ENCODE assay signal across 8 mouse cellular contexts in the genomic region with DNA sequence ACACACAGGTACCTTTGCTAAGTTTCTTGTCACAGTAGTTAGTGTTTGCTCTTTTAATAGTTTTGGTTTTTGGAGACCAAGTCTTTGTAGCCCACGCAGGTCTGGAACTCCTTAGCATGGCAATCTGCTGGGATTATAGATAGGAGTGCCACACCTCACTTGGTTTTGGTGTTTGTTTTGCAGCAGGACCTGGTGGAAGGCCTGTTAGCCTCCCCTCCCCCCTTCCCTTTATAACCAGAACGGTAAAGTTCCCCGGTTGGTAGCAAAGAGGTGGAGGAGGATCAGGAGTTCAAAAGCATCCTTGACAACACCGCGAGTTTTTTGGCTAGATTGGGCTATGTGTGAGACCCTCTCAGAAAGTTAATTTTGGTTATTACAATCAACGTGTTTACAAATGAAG. TPM values are rescaled to one million over a fixed set of nuclear protein-coding genes. Genes with fewer than 3 reads are reported as not detected.
DNase-seq lines count a peak whose midpoint lies in the region; ATAC-seq lines count a peak whose summit lies in the region.
"Had no signal": no experiment of that assay in that cellular context is flagged by ENCODE, and none has a peak within 500 bp of the region (broad histone marks: within the 10 kb centered on the region; RNA-seq: fewer than 3 reads in every experiment).

No protein-coding gene starts in this region.

- H3K9ac ChIP-seq in heart, embryonic 12.5 days, result no peak overlapping the region
- H3K9ac ChIP-seq in midbrain, embryonic 12.5 days (replicated peaks), result no peak overlapping the region
- no peak overlapping the region for H3K9ac ChIP-seq in midbrain, embryonic 15.5 days
- H3K9ac ChIP-seq in liver, embryonic 11.5 days (ENCODE audit: low read depth, low read length), result peak overlapping the region; percentile 50
- H3K9ac ChIP-seq: embryonic facial prominence, embryonic 12.5 days had no signal

- H3K27me3 ChIP-seq in heart, embryonic 12.5 days (replicated peaks), result no peaks in the 10 kb centered on the region
- peaks cover 24% of the 10 kb centered on the region for H3K27me3 ChIP-seq in midbrain, embryonic 12.5 days
- H3K27me3 ChIP-seq in midbrain, embryonic 15.5 days (replicated peaks), result peaks cover 14% of the 10 kb centered on the region
- H3K27me3 ChIP-seq in liver, embryonic 11.5 days (replicated peaks; ENCODE audit: control insufficient read depth, insufficient read depth, low read length), result no peaks in the 10 kb centered on the region
- H3K27me3 ChIP-seq: embryonic facial prominence, embryonic 12.5 days had no signal

- 87% methylated on average over 6 of the region's 6 CpGs for WGBS in heart, embryonic 12.5 days
- WGBS in midbrain, embryonic 12.5 days, result 89% methylated on average over 6 of the region's 6 CpGs
- WGBS in midbrain, embryonic 15.5 days, result 89% methylated on average over 6 of the region's 6 CpGs
- 69% methylated on average over 6 of the region's 6 CpGs for WGBS in liver, embryonic 11.5 days

- H3K36me3 ChIP-seq in heart, embryonic 12.5 days, result peaks cover 33% of the 10 kb centered on the region
- H3K36me3 ChIP-seq in midbrain, embryonic 12.5 days, result peaks cover 26% of the 10 kb centered on the region
- H3K36me3 ChIP-seq in midbrain, embryonic 15.5 days (replicated peaks), result peaks cover 17% of the 10 kb centered on the region
- peaks cover 26% of the 10 kb centered on the region for H3K36me3 ChIP-seq in liver, embryonic 11.5 days (ENCODE audit: control insufficient read depth, insufficient read depth, low read length)

- no peak for DNase-seq in heart, postnatal 14 days
- no peak for DNase-seq in liver, embryonic 11.5 days (ENCODE audit: low spot score)
- DNase-seq in lung, postnatal 14 days, result no peak
- no peak for DNase-seq in adrenal gland, postnatal 36 days

- H3K4me2 ChIP-seq in heart, embryonic 12.5 days, result peak overlapping the region; percentile 90
- no peak overlapping the region for H3K4me2 ChIP-seq in midbrain, embryonic 12.5 days (replicated peaks)
- no peak overlapping the region for H3K4me2 ChIP-seq in midbrain, embryonic 15.5 days
- H3K4me2 ChIP-seq in liver, embryonic 11.5 days, result peak overlapping the region; percentile 97
- H3K4me2 ChIP-seq: embryonic facial prominence, embryonic 12.5 days had no signal

- intact Hi-C loops in heart, postnatal 14 days (cut with DNase I), result no loop called here

- H3K4me1 ChIP-seq in heart, embryonic 12.5 days (replicated peaks), result peaks cover 39% of the 10 kb centered on the region
- H3K4me1 ChIP-seq in midbrain, embryonic 12.5 days, result peaks cover 19% of the 10 kb centered on the region
- peaks cover 25% of the 10 kb centered on the region for H3K4me1 ChIP-seq in midbrain, embryonic 15.5 days
- H3K4me1 ChIP-seq in liver, embryonic 11.5 days (replicated peaks; ENCODE audit: control insufficient read depth, insufficient read depth, low read length), result peaks cover 70% of the 10 kb centered on the region

- H3K4me3 ChIP-seq in heart, embryonic 12.5 days, result no peak overlapping the region; the same call in 1 of the 2 replicates
- H3K4me3 ChIP-seq in midbrain, embryonic 12.5 days, result no peak overlapping the region
- no peak overlapping the region for H3K4me3 ChIP-seq in midbrain, embryonic 15.5 days
- H3K4me3 ChIP-seq in liver, embryonic 11.5 days (ENCODE audit: low read depth, low read length), result no peak overlapping the region
- H3K4me3 ChIP-seq: embryonic facial prominence, embryonic 12.5 days had no signal

- no peak overlapping the region for H3K27ac ChIP-seq in heart, embryonic 12.5 days (ENCODE audit: poor library complexity, severe bottlenecking)
- 0 out of 2 replicates have a peak overlapping the region, but pooled peaks have one; percentile 30 for H3K27ac ChIP-seq in midbrain, embryonic 12.5 days (replicated peaks)
- H3K27ac ChIP-seq in midbrain, embryonic 15.5 days, result no peak overlapping the region
- H3K27ac ChIP-seq in liver, embryonic 11.5 days (ENCODE audit: low read depth, low read length), result peak overlapping the region; percentile 70
- H3K27ac ChIP-seq: embryonic facial prominence, embryonic 12.5 days had no signal

- no peaks in the 10 kb centered on the region for H3K9me3 ChIP-seq in heart, embryonic 12.5 days (replicated peaks)
- no peaks in the 10 kb centered on the region for H3K9me3 ChIP-seq in midbrain, embryonic 12.5 days
- H3K9me3 ChIP-seq in midbrain, embryonic 15.5 days, result no peaks in the 10 kb centered on the region
- no peaks in the 10 kb centered on the region for H3K9me3 ChIP-seq in liver, embryonic 11.5 days (ENCODE audit: control insufficient read depth, low read length)
- H3K9me3 ChIP-seq: embryonic facial prominence, embryonic 12.5 days had no signal

- ATAC-seq in heart, embryonic 12.5 days (ENCODE audit: insufficient number of reproducible peaks, low FRiP score), result no peak
- ATAC-seq in midbrain, embryonic 12.5 days (ENCODE audit: low FRiP score, low read depth), result no peak
- no peak for ATAC-seq in midbrain, embryonic 15.5 days (replicated peaks)
- no peak for ATAC-seq in liver, embryonic 11.5 days (replicated peaks; ENCODE audit: low FRiP score)

RNA-seq across cellular contexts. Expression of gene Smdt1, which starts 6.2 kb away (rescaled TPM):
- 299 and 309 TPM in 2 replicates for polyA plus RNA-seq in heart, embryonic 12.5 days (2016; fragmentation: Nextera tagmentation; extraction: Ambion mirVana)
- 100 to 1,000 TPM; 197 to 205 TPM for total RNA-seq in heart, postnatal 14 days (2021)
- 248 and 261 TPM in 2 replicates for polyA plus RNA-seq in midbrain, embryonic 12.5 days (2016; fragmentation: Nextera tagmentation; extraction: Ambion mirVana)
- polyA plus RNA-seq in midbrain, embryonic 15.5 days (2015; fragmentation: Nextera tagmentation; extraction: Ambion mirVana), result 322 and 335 TPM in 2 replicates
- 218 and 233 TPM in 2 replicates for polyA plus RNA-seq in liver, embryonic 11.5 days (2014; fragmentation: Nextera tagmentation; extraction: Ambion mirVana)
- total RNA-seq in adrenal gland, postnatal 36 days (2021), result 100 to 1,000 TPM; 166 to 186 TPM

RNA-seq across cellular contexts. Expression of gene Pheta2, which starts 6.2 kb away (rescaled TPM):
- 9.8 and 9.9 TPM in 2 replicates for polyA plus RNA-seq in heart, embryonic 12.5 days (2016; fragmentation: Nextera tagmentation; extraction: Ambion mirVana)
- 1 to 10 TPM; 2.0 to 2.3 TPM for total RNA-seq in heart, postnatal 14 days (2021)
- polyA plus RNA-seq in midbrain, embryonic 12.5 days (2016; fragmentation: Nextera tagmentation; extraction: Ambion mirVana), result 3.3 and 4.1 TPM in 2 replicates
- 1.2 and 1.5 TPM in 2 replicates for polyA plus RNA-seq in midbrain, embryonic 15.5 days (2015; fragmentation: Nextera tagmentation; extraction: Ambion mirVana)
- 34.0 and 35.4 TPM in 2 replicates for polyA plus RNA-seq in liver, embryonic 11.5 days (2014; fragmentation: Nextera tagmentation; extraction: Ambion mirVana)
- total RNA-seq in adrenal gland, postnatal 36 days (2021), result 1 to 10 TPM in 1 of 2 experiments, under 1 TPM in 1; 0.59 to 1.1 TPM

RNA-seq across cellular contexts. Expression of gene Naga, which starts 6.2 kb away (rescaled TPM):
- polyA plus RNA-seq in heart, embryonic 12.5 days (2016; fragmentation: Nextera tagmentation; extraction: Ambion mirVana), result 40.5 and 44.6 TPM in 2 replicates
- 10 to 100 TPM; 28.9 to 33.4 TPM for total RNA-seq in heart, postnatal 14 days (2021)
- polyA plus RNA-seq in midbrain, embryonic 12.5 days (2016; fragmentation: Nextera tagmentation; extraction: Ambion mirVana), result 24.0 and 24.9 TPM in 2 replicates
- 25.4 and 27.2 TPM in 2 replicates for polyA plus RNA-seq in midbrain, embryonic 15.5 days (2015; fragmentation: Nextera tagmentation; extraction: Ambion mirVana)
- polyA plus RNA-seq in liver, embryonic 11.5 days (2014; fragmentation: Nextera tagmentation; extraction: Ambion mirVana), result 33.7 and 37.2 TPM in 2 replicates
- 10 to 100 TPM; 59.1 to 68.1 TPM for total RNA-seq in adrenal gland, postnatal 36 days (2021)

RNA-seq across cellular contexts. Expression of gene Ndufa6, which starts 9.2 kb away (rescaled TPM):
- 475 and 496 TPM in 2 replicates for polyA plus RNA-seq in heart, embryonic 12.5 days (2016; fragmentation: Nextera tagmentation; extraction: Ambion mirVana)
- total RNA-seq in heart, postnatal 14 days (2021), result 100 to 1,000 TPM; 577 to 610 TPM
- 277 and 315 TPM in 2 replicates for polyA plus RNA-seq in midbrain, embryonic 12.5 days (2016; fragmentation: Nextera tagmentation; extraction: Ambion mirVana)
- 309 and 330 TPM in 2 replicates for polyA plus RNA-seq in midbrain, embryonic 15.5 days (2015; fragmentation: Nextera tagmentation; extraction: Ambion mirVana)
- 432 and 467 TPM in 2 replicates for polyA plus RNA-seq in liver, embryonic 11.5 days (2014; fragmentation: Nextera tagmentation; extraction: Ambion mirVana)
- total RNA-seq in adrenal gland, postnatal 36 days (2021), result 100 to 1,000 TPM; 439 to 578 TPM

RNA-seq across cellular contexts. Expression of gene Cyp2d22, which starts 35.1 kb away (rescaled TPM):
- 7.3 and 8.0 TPM in 2 replicates for polyA plus RNA-seq in heart, embryonic 12.5 days (2016; fragmentation: Nextera tagmentation; extraction: Ambion mirVana)
- 10 to 100 TPM; 21.9 to 25.7 TPM for total RNA-seq in heart, postnatal 14 days (2021)
- 2.3 and 2.8 TPM in 2 replicates for polyA plus RNA-seq in midbrain, embryonic 12.5 days (2016; fragmentation: Nextera tagmentation; extraction: Ambion mirVana)
- 1.7 and 2.0 TPM in 2 replicates for polyA plus RNA-seq in midbrain, embryonic 15.5 days (2015; fragmentation: Nextera tagmentation; extraction: Ambion mirVana)
- polyA plus RNA-seq in liver, embryonic 11.5 days (2014; fragmentation: Nextera tagmentation; extraction: Ambion mirVana), result 6.8 and 7.0 TPM in 2 replicates
- 10 to 100 TPM; 34.1 to 36.4 TPM for total RNA-seq in adrenal gland, postnatal 36 days (2021)

Comparison
In these comparisons a context has a peak if more than half of its experiments do, and no peak if none do; other contexts are left out.
1. H3K27ac ChIP-seq: peak in midbrain, embryonic 12.5 days (single experiment) and liver, embryonic 11.5 days (single experiment); none in heart, embryonic 12.5 days (single experiment) and midbrain, embryonic 15.5 days (single experiment).
2. H3K4me2 ChIP-seq: peak in heart, embryonic 12.5 days (single experiment) and liver, embryonic 11.5 days (single experiment); none in midbrain, embryonic 12.5 days (single experiment) and midbrain, embryonic 15.5 days (single experiment).